ENCODE assay signal across 8 mouse cellular contexts in genomic region chr15:94404071-94404545, GRCm38 (mm10).
DNase-seq lines count a peak whose midpoint lies in the region; ATAC-seq and TF ChIP-seq lines count a peak whose summit lies in the region.

No protein-coding gene starts in this region.

- H3K9me3 ChIP-seq in lung, embryonic 16.5 days (ENCODE audit: control insufficient read depth, low read length) = no peaks in the 10 kb centered on the region

- CTCF ChIA-PET in Patski (lab: Charles Lee) = no interaction called here

- peak; percentile 62 for ATAC-seq in Patski
- ATAC-seq in hematopoietic stem cell, adult 5-6 weeks (replicated peaks in 1 of 2; ENCODE audit: insufficient read depth in 1 of 2, low FRiP score in 2 of 2, low TSS enrichment in 1 of 2, low read depth in 1 of 2, poor library complexity in 2 of 2, severe bottlenecking in 2 of 2) = peak; percentile 41 to 44; a peak in 3 of 4 replicates
- peak; percentile 98 for ATAC-seq in lung, embryonic 16.5 days (ENCODE audit: low read depth)

- 0% methylated on average over 42 of the region's 65 CpGs for WGBS in lung, embryonic 16.5 days

- TF ChIP-seq CTCF in Patski (IDR thresholded peaks at IDR 0.05) = no peak

- peak overlapping the region; percentile 69 for H3K9ac ChIP-seq in lung, embryonic 16.5 days (ENCODE audit: low read length)

- peak overlapping the region; percentile 65 for H3K4me3 ChIP-seq in lung, embryonic 16.5 days (ENCODE audit: low read length)

- peaks cover 7% of the 10 kb centered on the region for H3K4me1 ChIP-seq in lung, embryonic 16.5 days (replicated peaks; ENCODE audit: control insufficient read depth, insufficient read depth, low read length)

- POLR2A ChIA-PET in Patski (lab: Charles Lee) = no interaction called here

- H3K27ac ChIP-seq in lung, embryonic 16.5 days (ENCODE audit: low read length) = no peak overlapping the region

- peaks cover 28% of the 10 kb centered on the region for H3K27me3 ChIP-seq in Patski
- H3K27me3 ChIP-seq in lung, embryonic 16.5 days (ENCODE audit: control insufficient read depth, insufficient read depth, low read depth, low read length) = peaks cover 13% of the 10 kb centered on the region; the same call in 1 of the 2 replicates

- no peak for DNase-seq in Patski (ENCODE audit: low read depth, low spot score)
- peak; percentile 24 for DNase-seq in cerebellum, adult 9-10 months
- peak; percentile 31 to 91 for DNase-seq in frontal cortex, adult 2 months (ENCODE audit: extremely low spot score in 1 of 2, low spot score in 1 of 2)
- DNase-seq in layer of hippocampus, adult 9-10 months (ENCODE audit: low spot score) = peak; percentile 59
- peak; percentile 91 for DNase-seq in right cerebral cortex, adult 18-20 months
- peak; percentile 70 for DNase-seq in urinary bladder, postnatal 14 days (ENCODE audit: low spot score)

- peak overlapping the region; percentile 98 for H3K4me2 ChIP-seq in lung, embryonic 16.5 days (ENCODE audit: low read depth, low read length)

- in situ Hi-C loops in Patski (cut with MboI; ENCODE audit: low pct_unique_long_range_greater_than_20kb) = no loop called here

- H3K36me3 ChIP-seq in lung, embryonic 16.5 days (ENCODE audit: control insufficient read depth, insufficient read depth, low read length) = no peaks in the 10 kb centered on the region

Comparison
In these comparisons a context has a peak if more than half of its experiments do, and no peak if none do; other contexts are left out.
1. ATAC-seq: peak in every context shown above with its lines; median percentile 98 in lung, embryonic 16.5 days; 62 in Patski; 42 in hematopoietic stem cell, adult 5-6 weeks.